Mouse (Mus musculus): ENCODE measurements around the gene Tmem231.

DNA sequence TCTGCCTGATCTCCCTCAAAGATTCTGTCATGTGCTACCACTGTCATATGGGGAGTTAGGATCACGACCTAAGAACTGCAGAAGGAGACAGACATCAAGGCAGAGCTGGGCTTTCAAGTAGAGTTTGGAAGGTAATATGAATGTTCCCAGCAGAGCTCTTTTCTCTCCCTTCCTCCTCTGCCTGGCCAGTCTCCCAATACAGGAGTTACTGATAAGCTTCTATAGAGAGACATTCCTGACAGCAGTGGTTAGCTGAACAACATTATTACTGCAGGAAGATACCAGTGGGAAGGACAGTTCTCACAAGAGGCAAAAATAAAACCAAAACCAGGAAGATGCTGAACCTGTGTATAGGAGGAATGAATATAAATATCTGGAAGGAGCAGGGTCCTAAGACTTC lies 28.9 kb upstream of the Tmem231 start:
- TF ChIP-seq CTCF (IDR thresholded peaks at IDR 0.05; ENCODE audit: low read depth), result no peak
- TF ChIP-seq EP300 (IDR thresholded peaks at IDR 0.05; ENCODE audit: low read depth), result no peak

Measured in heart, postnatal 0 days (tissue).